Mouse (Mus musculus): ENCODE results near the gene Usp43.

The Usp43 gene

GRCm38 (mm10) chr11:67921827-67922754, at the start of gene Usp43:
TSS of gene Usp43 (minus strand) at chr11:67922153.
- peak; percentile 91 for DNase-seq

GRCm38 (mm10) chr11:67967831-67968230, 45.9 kb upstream of the Usp43 start:
- DNase-seq = no peak

- DNase-seq = peak; percentile 98
These were observed 44.2 kb upstream of the Usp43 start, which contains the start of gene Stx8 for GRCm38 (mm10) chr11:67965905-67966878. TSS of gene Stx8 (plus strand) at chr11:67966193.

- peak; percentile 92 for DNase-seq
These were observed 43.4 kb upstream of the Usp43 start, which contains the start of gene Cfap52 for GRCm38 (mm10) chr11:67965242-67965883. TSS of gene Cfap52 (minus strand) at chr11:67965651.

GRCm38 (mm10) chr11:67964110-67964509, 42.2 kb upstream of the Usp43 start:
- no peak for DNase-seq

- DNase-seq = no peak
These were observed 32.5 kb upstream of the Usp43 start for GRCm38 (mm10) chr11:67954413-67954812.

GRCm38 (mm10) chr11:67953604-67954003, 31.7 kb upstream of the Usp43 start:
- no peak for DNase-seq

- DNase-seq = no peak
These were observed 27.5 kb upstream of the Usp43 start for GRCm38 (mm10) chr11:67949475-67949874.

GRCm38 (mm10) chr11:67948229-67948628, 26.3 kb upstream of the Usp43 start:
- DNase-seq = peak; percentile 54

- DNase-seq = no peak
These were observed 10.2 kb upstream of the Usp43 start for GRCm38 (mm10) chr11:67932156-67932555.

GRCm38 (mm10) chr11:67926348-67927055, 4.5 kb upstream of the Usp43 start:
- no peak for DNase-seq

GRCm38 (mm10) chr11:67925000-67925399, 3.0 kb upstream of the Usp43 start:
- DNase-seq = no peak

- DNase-seq = no peak
These were observed 1.8 kb upstream of the Usp43 start for GRCm38 (mm10) chr11:67923720-67924119.

- DNase-seq = peak; percentile 94
These were observed 787 bp upstream of the Usp43 start for GRCm38 (mm10) chr11:67922755-67923125.

- DNase-seq = peak; percentile 75
These were observed 694 bp downstream of the Usp43 start for GRCm38 (mm10) chr11:67921091-67921826.

- no peak for DNase-seq
These were observed 1.6 kb downstream of the Usp43 start for GRCm38 (mm10) chr11:67920226-67920960.

- DNase-seq = no peak
These were observed 2.4 kb downstream of the Usp43 start for GRCm38 (mm10) chr11:67919593-67919992.

- DNase-seq = no peak
These were observed 4.8 kb downstream of the Usp43 start for GRCm38 (mm10) chr11:67917126-67917525.

GRCm38 (mm10) chr11:67911074-67911473, 10.9 kb downstream of the Usp43 start:
- DNase-seq = no peak

GRCm38 (mm10) chr11:67903756-67904155, 18.2 kb downstream of the Usp43 start:
- no peak for DNase-seq
